Mouse (Mus musculus): ENCODE measurements at regions not wholly inside any gene's neighbourhood (a gene's known extent, or its start where the extent isn't known, plus 50 kb on each side); places are given as distances from the start of the nearest gene placed in this dataset.

DNA sequence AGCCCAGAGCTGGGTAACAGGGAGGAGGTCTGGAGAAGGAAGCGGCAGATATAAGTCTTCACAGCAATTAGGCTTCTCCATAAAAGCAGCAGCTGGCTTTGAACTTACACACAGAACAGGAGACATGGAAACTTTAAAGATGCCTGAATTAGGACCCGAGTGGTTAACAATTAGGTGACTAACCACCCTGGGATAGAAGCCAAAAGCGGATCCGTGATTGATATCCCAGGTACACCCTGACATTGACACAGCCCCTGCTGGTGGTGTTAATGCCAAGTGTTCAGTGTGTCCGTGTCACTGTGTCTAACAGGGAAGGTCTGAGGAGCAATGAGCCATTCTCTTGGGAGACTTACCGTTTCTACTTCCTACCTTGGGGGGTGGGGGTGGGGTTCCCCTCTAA, 92.9 kb upstream of the Klf14 start:
- no peak for TF ChIP-seq GATA4 (IDR thresholded peaks at IDR 0.05; ENCODE audit: insufficient replicate concordance, low read length)

GRCm38 (mm10) chr6:31053003-31053402, 94.1 kb upstream of the Klf14 start:
- no peak for TF ChIP-seq GATA4 (IDR thresholded peaks at IDR 0.05; ENCODE audit: insufficient replicate concordance, low read length)

GRCm38 (mm10) chr6:31056786-31057566, 98.1 kb upstream of the Klf14 start:
- no peak for TF ChIP-seq GATA4 (IDR thresholded peaks at IDR 0.05; ENCODE audit: insufficient replicate concordance, low read length)

- TF ChIP-seq GATA4 (IDR thresholded peaks at IDR 0.05; ENCODE audit: insufficient replicate concordance, low read length), result no peak
These were observed 99.4 kb upstream of the Klf14 start for GRCm38 (mm10) chr6:31058299-31058698.

DNA sequence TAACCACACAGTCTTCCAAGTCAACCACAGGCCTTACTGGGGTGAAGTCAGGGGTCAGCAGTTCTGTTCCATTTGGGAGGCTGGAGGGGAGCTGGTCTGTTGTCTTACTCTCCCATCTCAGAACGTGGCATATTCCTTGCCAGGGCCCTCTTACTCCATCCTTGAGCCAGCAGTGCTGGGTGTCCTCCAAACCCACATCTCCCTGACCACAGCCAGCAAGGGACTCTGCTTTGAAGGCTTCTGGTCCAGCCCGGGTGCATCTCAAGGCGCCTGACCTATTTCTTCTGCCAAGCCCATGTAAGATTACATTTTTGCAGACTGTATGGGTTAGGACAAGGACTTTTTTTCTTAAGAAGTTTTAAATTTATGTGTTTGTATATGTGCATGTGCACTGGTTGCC, 100.1 kb upstream of the Klf14 start:
- no peak for TF ChIP-seq GATA4 (IDR thresholded peaks at IDR 0.05; ENCODE audit: insufficient replicate concordance, low read length)

GRCm38 (mm10) chr6:31061813-31062212, 102.9 kb upstream of the Klf14 start:
- no peak for TF ChIP-seq GATA4 (IDR thresholded peaks at IDR 0.05; ENCODE audit: insufficient replicate concordance, low read length)

GRCm38 (mm10) chr6:31065419-31065818, 106.5 kb upstream of the Klf14 start:
- no peak for TF ChIP-seq GATA4 (IDR thresholded peaks at IDR 0.05; ENCODE audit: insufficient replicate concordance, low read length)

DNA sequence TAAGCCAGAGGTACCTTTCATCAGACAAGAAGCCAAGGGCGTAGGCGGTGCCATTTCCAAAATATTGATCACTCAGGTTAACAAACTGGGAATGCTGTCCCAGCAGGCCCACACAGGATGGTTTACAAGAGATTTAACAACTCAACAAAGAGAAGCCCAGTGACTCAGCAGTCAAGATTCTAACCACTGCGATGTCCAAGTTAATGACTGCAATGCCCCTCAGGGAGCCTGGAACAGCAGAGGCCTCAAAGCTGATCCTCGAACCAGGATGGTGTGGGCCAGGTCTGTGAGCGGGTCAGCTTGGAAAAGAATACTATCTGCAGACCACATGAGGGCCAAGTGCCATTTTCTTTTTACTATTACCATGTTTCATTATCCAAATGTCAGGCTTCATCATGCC, 108.0 kb upstream of the Klf14 start:
- no peak for TF ChIP-seq GATA4 (IDR thresholded peaks at IDR 0.05; ENCODE audit: insufficient replicate concordance, low read length)

DNA sequence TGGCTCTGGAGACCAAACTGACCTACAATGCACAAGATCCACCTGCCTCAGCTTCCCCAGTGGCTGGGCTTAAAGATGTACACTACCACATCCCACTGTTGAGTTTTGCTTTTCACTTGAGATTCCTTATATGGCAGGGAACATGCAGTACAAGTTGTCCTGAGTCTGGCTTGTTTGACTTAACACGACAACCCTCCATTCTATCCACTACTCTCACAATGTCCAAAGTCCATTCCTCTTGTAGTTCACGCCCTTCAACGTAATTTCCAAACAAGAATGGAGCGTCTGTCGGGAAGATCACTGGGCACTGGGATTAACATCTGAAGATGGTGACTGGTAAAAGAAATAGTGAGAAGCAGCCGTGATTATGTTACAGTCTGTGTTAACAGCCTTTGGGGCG, 108.6 kb upstream of the Klf14 start:
- TF ChIP-seq GATA4 (IDR thresholded peaks at IDR 0.05; ENCODE audit: insufficient replicate concordance, low read length), result no peak

DNA sequence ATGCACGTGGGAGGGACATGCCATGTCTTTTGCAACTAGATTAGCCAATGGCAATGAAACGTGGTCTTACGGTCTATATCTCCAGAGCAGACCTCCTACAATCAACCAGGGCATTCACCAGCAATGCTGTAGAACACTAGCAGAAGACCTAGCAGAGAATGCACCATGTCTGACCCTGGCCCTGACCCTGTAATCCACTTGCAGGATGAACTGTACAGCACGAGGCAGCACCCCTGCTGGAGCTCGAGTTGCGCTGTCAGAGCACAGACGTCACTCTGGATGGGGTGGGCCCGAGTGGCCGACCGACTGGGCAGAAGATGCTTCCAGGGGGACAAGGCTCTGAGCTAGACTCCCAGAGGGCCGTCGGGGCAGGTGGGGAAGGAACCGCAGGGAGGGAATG, 110.4 kb upstream of the Klf14 start:
- no peak for TF ChIP-seq GATA4 (IDR thresholded peaks at IDR 0.05; ENCODE audit: insufficient replicate concordance, low read length)

GRCm38 (mm10) chr6:31070537-31070936, 111.7 kb upstream of the Klf14 start:
- no peak for TF ChIP-seq GATA4 (IDR thresholded peaks at IDR 0.05; ENCODE audit: insufficient replicate concordance, low read length)

DNA sequence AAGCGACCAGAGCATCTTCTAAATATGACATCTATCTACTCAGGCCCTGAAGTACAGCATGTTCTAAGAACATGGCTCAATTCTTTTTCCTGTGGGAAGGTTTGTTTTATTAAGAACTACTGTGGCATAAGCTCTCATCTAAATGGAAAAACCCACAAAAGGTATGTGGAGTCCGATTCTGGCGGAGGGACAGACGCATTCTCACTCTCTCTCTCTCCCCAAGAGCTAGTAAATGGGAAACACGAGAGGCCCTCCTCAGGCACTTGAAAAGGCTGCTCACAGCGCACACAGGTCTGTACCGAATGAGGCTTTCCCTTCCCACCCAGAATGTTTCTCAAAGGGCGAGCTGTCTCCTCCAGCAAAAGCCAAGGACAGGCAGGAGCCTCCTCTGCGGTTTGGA, 112.1 kb upstream of the Klf14 start:
- no peak for TF ChIP-seq GATA4 (IDR thresholded peaks at IDR 0.05; ENCODE audit: insufficient replicate concordance, low read length)

DNA sequence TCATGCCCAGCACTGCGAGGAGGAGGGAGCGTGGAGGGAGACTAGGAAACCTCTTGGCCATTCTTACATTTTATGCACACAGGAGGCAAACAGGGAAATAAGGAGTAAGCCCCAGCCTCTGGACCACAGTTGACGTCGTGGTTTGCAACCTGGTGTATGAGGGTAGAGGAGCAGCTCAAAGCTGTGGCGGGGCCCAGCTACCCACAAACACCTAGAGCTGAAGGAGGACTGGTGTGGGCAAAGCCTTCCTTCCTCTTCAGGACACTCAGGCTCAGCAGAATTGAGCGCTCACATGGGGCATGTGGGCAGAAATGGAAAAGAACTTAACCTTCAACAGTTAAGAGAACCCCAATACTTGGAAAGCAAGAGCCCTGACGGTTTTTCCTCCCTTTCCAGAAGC, 113.2 kb upstream of the Klf14 start:
- TF ChIP-seq GATA4 (IDR thresholded peaks at IDR 0.05; ENCODE audit: insufficient replicate concordance, low read length), result no peak

DNA sequence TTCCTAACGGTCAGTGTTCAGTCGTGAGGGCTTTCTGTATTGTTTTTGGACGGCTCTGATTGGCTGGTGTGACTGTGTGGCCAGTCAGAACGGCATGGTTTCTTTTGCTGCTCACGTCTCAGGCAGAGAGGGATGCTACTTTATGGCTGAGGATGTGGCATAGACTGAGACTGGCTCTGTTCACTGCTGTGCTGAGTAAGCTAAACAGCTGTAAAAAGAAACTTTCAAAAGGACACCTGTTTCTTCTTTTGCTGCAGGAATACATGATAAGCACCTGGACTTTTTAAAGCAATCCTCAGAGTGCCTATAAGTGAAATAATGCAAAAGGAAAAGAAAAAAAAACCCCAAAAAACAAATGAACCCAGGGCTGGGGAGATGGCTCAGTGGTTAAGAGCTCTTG, 113.7 kb upstream of the Klf14 start:
- no peak for TF ChIP-seq GATA4 (IDR thresholded peaks at IDR 0.05; ENCODE audit: insufficient replicate concordance, low read length)

- no peak for TF ChIP-seq GATA4 (IDR thresholded peaks at IDR 0.05; ENCODE audit: insufficient replicate concordance, low read length)
These were observed 114.5 kb upstream of the Klf14 start for GRCm38 (mm10) chr6:31073338-31073737.

- TF ChIP-seq GATA4 (IDR thresholded peaks at IDR 0.05; ENCODE audit: insufficient replicate concordance, low read length), result no peak
These were observed 115.5 kb upstream of the Klf14 start for GRCm38 (mm10) chr6:31074394-31074793.

- no peak for TF ChIP-seq GATA4 (IDR thresholded peaks at IDR 0.05; ENCODE audit: insufficient replicate concordance, low read length)
These were observed 116.3 kb upstream of the Klf14 start for GRCm38 (mm10) chr6:31075209-31075571.

Measured in liver, adult (tissue).